Mouse (Mus musculus) hindbrain, embryonic 10.5 days (tissue): ENCODE measurements around the gene Wwox. TPM values are rescaled to one million over a fixed set of nuclear protein-coding genes. Genes with fewer than 3 reads are reported as not detected.

ENCODE experiments used
- DNase-seq: peaks from one replicate; pipeline ENCODE4 v3.0.0-alpha.2; 2017; ENCODE audit warnings: low spot score
- H3K27ac ChIP-seq: fragments of 300-500 bp; sonication (generic); 2 replicates; pipeline ENCODE4 v1.5.1; 2016; ENCODE audit warnings: mild to moderate bottlenecking, moderate library complexity
- H3K27me3 ChIP-seq: fragments of 300-500 bp; sonication (generic); 2 replicates; pipeline ENCODE4 v1.6.1; 2016; ENCODE audit warnings: mild to moderate bottlenecking; ENCODE audit not compliant: poor library complexity, insufficient read depth, severe bottlenecking
- H3K36me3 ChIP-seq: fragments of 300-500 bp; sonication (generic); 2 replicates; pipeline ENCODE4 v1.6.1; 2016; ENCODE audit warnings: mild to moderate bottlenecking, moderate library complexity
- H3K4me1 ChIP-seq: fragments of 300-500 bp; sonication (generic); replicated peaks from 2 replicates; pipeline ENCODE4 v1.6.1; 2016; ENCODE audit warnings: mild to moderate bottlenecking
- H3K4me3 ChIP-seq: fragments of 300-500 bp; sonication (generic); 2 replicates; pipeline ENCODE4 v1.5.1; 2016; ENCODE audit warnings: mild to moderate bottlenecking, moderate library complexity
- H3K9me3 ChIP-seq: fragments of 300-500 bp; sonication (generic); 2 replicates; pipeline ENCODE4 v1.6.1; 2016; ENCODE audit warnings: mild to moderate bottlenecking, moderate library complexity
- WGBS: fragments of 180-500 bp; shearing (Covaris S2); methylation state at CpG from one replicate; pipeline ENCODE4 v1.1.7; 2016; 5-methylcytosine and 5-hydroxymethylcytosine counted together
- polyA plus RNA-seq: library from polyadenylated mRNA; unstranded; fragments of >200 nt; fragmentation: Nextera tagmentation; extraction: Ambion mirVana; gene quantifications from 2 replicates; pipeline ENCODE4 v1.2.1, GENCODE M21; 2016

Wwox gene
- polyA plus RNA-seq, 1 experiment from 2014 or later: 12.5 TPM

DNA sequence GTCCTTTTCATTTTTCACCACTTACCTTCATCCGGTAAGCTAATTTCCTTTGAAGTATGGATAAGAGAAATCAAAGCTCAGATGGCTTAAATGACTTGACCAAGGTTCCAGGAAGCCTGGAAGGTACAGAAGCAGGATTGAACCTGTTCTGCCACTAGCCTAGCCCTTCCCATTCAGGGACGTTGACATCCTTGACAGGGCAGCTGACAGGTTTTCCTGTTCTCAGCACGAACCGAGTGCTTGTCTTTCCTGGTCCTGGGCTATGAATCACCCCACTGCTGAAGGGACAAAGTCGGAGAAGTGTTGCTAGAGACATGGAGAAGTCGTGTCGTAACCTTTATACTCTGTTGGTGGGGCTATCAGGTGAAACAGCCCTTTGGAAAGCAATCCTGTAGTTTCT, 190.3 kb downstream of the Wwox start:
- no peak for DNase-seq
- WGBS: 86% methylated on average over 7 of the region's 7 CpGs
- no peaks in the 10 kb centered on the region for H3K27me3 ChIP-seq

DNA sequence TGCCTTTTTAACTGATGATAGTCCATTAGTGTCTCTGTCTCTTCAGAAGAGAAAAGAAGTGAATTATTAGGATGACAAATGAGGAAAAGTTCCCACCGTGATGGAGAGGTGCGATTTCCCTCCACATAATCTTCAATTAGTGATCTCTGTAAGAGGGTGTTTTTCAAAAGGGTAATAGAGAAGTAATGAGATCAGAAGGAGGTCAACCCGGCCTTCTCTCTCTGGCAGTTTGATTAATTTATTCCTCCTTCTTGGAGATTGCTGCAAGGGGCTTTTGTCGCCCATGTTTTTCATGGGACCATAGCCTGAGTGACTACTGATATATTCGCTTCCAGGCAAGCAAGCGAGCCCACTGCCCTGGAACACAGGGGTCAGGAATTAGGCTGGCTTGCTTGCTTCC, 191.6 kb downstream of the Wwox start:
- Histone ChIP-seq H3K4me1 (peaks cover 18% of the 10 kb centered on the region), H3K27me3 (no peaks in the 10 kb centered on the region), H3K4me3 (no peak overlapping the region), H3K36me3 (no peaks in the 10 kb centered on the region), H3K9me3 (no peaks in the 10 kb centered on the region), H3K27ac (no peak overlapping the region)
- no peak for DNase-seq
- 58% methylated on average over 6 of the region's 6 CpGs for WGBS

More for the DNA sequence above, 190.3 kb downstream of the Wwox start:
- Histone ChIP-seq H3K36me3 (no peaks in the 10 kb centered on the region), H3K9me3 (no peaks in the 10 kb centered on the region), H3K4me3 (no peak overlapping the region), H3K27ac (no peak overlapping the region), H3K4me1 (peaks cover 15% of the 10 kb centered on the region)

DNA sequence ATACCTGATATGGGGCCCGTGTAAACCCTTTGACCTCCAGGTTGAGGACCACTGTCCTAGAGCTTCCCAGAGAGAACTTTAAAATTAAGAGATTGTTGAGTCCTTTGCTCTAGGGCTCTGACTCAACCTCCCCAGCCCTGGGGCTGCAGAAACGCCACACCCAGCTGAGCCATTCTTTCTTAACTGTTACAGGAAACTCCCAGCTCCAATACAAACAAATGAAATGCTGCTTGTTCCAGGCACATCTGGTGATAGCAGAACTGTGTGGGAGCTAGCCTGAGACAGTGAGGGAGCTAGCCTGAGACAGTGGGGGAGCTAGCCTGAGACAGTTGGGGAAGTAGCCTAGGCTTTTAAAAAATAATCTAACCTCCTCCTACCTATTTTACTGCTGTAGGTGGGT, 194.7 kb downstream of the Wwox start:
- Histone ChIP-seq H3K4me1 (peaks cover 18% of the 10 kb centered on the region), H3K9me3 (no peaks in the 10 kb centered on the region), H3K27ac (no peak overlapping the region), H3K27me3 (no peaks in the 10 kb centered on the region), H3K36me3 (no peaks in the 10 kb centered on the region), H3K4me3 (no peak overlapping the region)
- no peak for DNase-seq
- WGBS: 84% methylated on average over 2 of the region's 2 CpGs

DNA sequence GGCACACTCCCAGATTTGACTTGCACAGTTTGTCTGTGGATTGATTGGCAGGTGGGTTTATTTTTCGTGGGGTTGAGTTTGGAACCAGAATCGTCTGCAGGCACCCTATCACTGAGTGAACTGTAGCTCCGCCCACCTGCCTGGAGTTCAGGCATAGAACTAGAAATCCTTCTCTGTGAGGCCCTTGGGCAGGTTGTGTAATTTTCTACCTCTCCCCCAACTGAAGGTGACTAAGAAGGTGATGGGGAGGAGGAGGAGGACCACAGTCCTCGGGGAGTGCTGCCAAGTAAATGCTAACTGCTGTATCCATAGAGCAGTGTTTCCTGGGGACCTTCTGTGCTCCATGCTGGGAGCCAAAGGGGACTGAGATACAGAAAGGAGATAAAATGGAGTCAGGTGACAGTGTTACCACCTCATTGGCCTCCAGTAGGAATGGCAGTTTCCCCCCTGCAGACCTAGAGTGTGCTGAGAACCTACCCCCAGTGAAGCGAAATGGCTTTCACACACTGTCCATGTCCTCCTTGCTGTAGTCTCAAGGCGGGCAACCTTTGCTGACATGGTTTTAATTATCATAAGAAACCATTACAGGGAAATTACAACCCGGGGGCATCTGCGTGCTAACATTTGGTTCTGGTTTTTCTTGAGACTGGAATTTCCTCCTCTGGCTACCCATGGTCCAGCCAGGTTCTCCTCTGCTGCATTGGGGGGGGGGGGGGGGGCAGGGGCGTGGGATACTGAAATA, 195.4 kb downstream of the Wwox start:
- Histone ChIP-seq H3K36me3 (no peaks in the 10 kb centered on the region), H3K9me3 (no peaks in the 10 kb centered on the region), H3K27me3 (no peaks in the 10 kb centered on the region), H3K4me1 (peaks cover 18% of the 10 kb centered on the region), H3K4me3 (no peak overlapping the region), H3K27ac (no peak overlapping the region)
- peak; percentile 12 for DNase-seq
- 59% methylated on average over 9 of the region's 9 CpGs for WGBS

DNA sequence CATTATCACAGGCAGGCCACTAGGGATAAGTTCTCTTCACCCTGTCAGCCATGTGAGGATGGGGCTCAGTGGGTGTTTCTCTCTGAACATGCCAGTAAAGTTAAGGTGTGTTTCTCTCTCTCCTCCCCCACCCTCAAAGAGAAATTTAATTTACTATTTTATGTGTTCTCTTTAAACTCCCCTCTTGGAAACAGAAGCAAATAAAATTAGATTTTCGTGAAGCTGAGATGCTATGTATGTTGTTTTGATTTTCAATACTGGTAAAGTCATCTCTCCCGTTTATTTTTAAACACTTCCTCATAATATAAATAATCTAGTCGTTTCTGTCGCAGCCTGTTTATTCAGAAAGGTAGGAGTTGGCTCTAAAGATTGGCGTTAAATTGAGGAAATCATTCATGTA, 196.9 kb downstream of the Wwox start:
- no peak overlapping the region for H3K27ac ChIP-seq
- no peak overlapping the region for H3K4me3 ChIP-seq
- H3K36me3 ChIP-seq: no peaks in the 10 kb centered on the region
- no peaks in the 10 kb centered on the region for H3K27me3 ChIP-seq
- no peaks in the 10 kb centered on the region for H3K9me3 ChIP-seq
- H3K4me1 ChIP-seq: peaks cover 10% of the 10 kb centered on the region
- no peak for DNase-seq
- WGBS: 88% methylated on average over 5 of the region's 5 CpGs

DNA sequence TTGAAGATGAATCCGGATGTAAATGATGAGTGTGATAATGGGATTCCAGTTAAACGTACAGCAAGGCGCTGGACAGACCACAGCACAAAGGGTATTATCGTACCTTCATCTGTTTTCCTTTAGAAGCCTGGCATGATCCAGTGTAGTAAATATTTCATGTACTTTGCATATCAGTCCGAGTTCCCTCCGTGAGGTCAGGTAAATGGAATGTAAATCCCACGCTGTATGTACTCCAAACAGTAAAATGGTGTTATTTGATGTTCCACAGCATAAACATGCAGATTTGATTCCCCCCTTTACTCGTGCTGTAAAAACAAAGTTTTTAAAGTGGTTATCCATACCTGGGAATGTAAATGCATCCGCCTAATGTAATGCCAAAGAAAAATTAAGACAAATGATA, 202.4 kb downstream of the Wwox start:
- no peaks in the 10 kb centered on the region for H3K4me1 ChIP-seq
- no peak overlapping the region for H3K27ac ChIP-seq
- no peaks in the 10 kb centered on the region for H3K27me3 ChIP-seq
- no peak for DNase-seq
- H3K4me3 ChIP-seq: no peak overlapping the region
- no peaks in the 10 kb centered on the region for H3K9me3 ChIP-seq
- WGBS: 90% methylated on average over 9 of the region's 9 CpGs
- H3K36me3 ChIP-seq: no peaks in the 10 kb centered on the region

DNA sequence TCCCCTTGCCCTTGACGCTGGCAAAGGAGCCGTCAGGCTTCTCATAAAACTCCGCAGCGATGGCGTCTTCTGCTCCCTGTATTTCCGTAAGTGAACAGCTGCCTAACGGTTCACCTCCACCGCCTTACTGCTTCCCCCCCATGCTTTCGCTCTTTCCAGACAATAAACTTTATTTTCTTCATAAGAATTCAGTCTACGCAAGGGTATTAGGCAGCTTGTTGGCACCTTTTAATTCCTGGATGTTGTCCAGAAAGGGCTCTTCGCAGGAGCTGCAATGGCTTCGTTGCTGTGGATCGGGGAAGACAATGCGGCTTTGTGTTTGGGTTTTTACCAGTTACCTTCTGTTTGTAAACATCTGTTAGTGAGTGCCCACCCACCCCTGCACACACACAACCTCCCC, 211.3 kb downstream of the Wwox start:
- WGBS: 92% methylated on average over 14 of the region's 14 CpGs
- Histone ChIP-seq H3K4me1 (no peaks in the 10 kb centered on the region), H3K4me3 (no peak overlapping the region), H3K36me3 (no peaks in the 10 kb centered on the region), H3K27ac (no peak overlapping the region), H3K9me3 (no peaks in the 10 kb centered on the region), H3K27me3 (no peaks in the 10 kb centered on the region)
- no peak for DNase-seq

DNA sequence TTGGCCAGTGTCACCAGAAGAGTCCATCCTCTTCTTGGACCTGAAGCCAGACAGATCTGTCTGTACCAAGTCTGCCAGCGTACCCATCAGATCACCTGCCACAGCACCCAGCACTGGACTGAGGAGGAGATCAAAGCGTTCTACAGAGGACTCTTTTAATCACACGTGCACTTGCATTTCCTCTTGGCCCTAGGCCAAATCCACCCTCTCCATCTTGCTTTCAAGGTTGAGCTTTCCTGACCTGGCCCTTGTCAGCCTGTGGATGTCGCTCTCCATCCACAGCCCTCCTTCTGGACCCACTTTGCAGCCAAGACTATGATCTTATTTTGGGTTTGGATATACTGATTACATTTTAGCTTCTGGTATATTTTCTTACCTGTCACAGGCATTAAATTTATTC, 218.3 kb downstream of the Wwox start:
- DNase-seq: no peak
- Histone ChIP-seq H3K4me1 (no peaks in the 10 kb centered on the region), H3K36me3 (no peaks in the 10 kb centered on the region), H3K9me3 (no peaks in the 10 kb centered on the region), H3K27me3 (no peaks in the 10 kb centered on the region), H3K4me3 (no peak overlapping the region), H3K27ac (no peak overlapping the region)
- 89% methylated on average over 4 of the region's 4 CpGs for WGBS

DNA sequence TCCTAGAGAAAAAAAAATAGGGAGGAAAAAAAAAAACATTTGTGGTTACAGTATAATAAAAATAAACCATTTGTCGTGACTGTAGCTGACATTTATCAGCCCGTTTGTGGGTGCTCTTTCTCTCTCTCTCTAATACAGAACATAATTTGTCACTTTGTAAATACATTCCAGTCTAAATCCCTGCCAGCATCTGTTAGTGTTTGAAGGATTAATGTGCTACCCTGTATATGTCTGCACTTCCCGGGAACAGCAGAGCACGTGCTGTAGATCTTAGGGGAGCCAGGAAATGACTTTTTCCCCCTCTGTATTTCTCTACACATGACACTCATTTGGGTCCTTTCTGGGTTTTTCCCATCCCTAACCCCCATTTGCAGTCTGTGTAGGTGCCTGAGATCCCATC, 219.0 kb downstream of the Wwox start:
- no peak overlapping the region for H3K27ac ChIP-seq
- H3K9me3 ChIP-seq: no peaks in the 10 kb centered on the region
- H3K4me1 ChIP-seq: no peaks in the 10 kb centered on the region
- WGBS: 84% methylated on average over 4 of the region's 4 CpGs
- DNase-seq: no peak
- H3K36me3 ChIP-seq: no peaks in the 10 kb centered on the region
- no peaks in the 10 kb centered on the region for H3K27me3 ChIP-seq
- H3K4me3 ChIP-seq: no peak overlapping the region

DNA sequence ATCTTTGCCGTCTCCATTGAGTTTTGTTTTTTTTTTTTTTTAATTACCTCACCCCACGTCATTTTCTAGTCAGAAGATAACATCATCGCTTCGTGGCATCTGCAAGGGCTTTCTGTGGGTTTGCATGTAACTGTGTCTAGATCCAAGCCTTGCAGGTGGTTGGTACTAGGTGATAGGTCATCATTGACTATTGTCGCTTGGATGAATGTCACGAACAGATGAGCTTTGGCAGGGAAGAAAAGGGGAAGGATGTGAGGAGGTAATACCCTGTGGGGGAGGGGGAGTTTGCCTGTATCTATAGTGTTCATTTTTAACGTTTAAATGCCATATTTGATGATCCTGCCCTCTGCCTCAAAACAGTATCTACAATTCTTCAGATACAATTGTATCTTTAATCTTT, 223.6 kb downstream of the Wwox start:
- peaks cover 4% of the 10 kb centered on the region; the same call in 1 of the 2 replicates for H3K4me1 ChIP-seq
- no peaks in the 10 kb centered on the region for H3K36me3 ChIP-seq
- no peak overlapping the region for H3K27ac ChIP-seq
- no peaks in the 10 kb centered on the region for H3K9me3 ChIP-seq
- no peak overlapping the region for H3K4me3 ChIP-seq
- no peak for DNase-seq
- 84% methylated on average over 7 of the region's 7 CpGs for WGBS
- H3K27me3 ChIP-seq: no peaks in the 10 kb centered on the region

DNA sequence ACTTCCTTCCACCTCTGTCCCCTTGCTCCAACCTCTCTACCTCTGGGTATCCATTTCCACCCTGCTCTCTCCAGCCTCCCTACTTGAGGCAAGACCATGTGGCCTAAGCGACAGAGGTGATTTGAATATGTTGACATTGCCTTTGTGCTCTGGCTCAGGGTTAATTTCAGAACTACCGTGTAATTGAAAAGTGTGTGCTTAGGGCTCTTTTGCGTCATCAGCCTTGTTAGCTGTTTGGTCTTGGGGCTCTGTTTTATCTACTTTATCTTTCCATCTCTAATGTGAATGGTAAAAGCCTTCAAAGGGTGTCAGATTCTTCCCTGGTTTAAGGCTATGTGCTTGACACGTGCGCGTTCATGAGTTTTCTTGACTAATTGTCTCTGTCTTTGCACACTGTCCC, 226.1 kb downstream of the Wwox start:
- H3K4me1 ChIP-seq: peaks cover 4% of the 10 kb centered on the region; the same call in 1 of the 2 replicates
- H3K27ac ChIP-seq: no peak overlapping the region
- H3K4me3 ChIP-seq: no peak overlapping the region
- DNase-seq: no peak
- H3K9me3 ChIP-seq: no peaks in the 10 kb centered on the region
- WGBS: 58% methylated on average over 6 of the region's 6 CpGs
- H3K27me3 ChIP-seq: no peaks in the 10 kb centered on the region
- H3K36me3 ChIP-seq: no peaks in the 10 kb centered on the region

DNA sequence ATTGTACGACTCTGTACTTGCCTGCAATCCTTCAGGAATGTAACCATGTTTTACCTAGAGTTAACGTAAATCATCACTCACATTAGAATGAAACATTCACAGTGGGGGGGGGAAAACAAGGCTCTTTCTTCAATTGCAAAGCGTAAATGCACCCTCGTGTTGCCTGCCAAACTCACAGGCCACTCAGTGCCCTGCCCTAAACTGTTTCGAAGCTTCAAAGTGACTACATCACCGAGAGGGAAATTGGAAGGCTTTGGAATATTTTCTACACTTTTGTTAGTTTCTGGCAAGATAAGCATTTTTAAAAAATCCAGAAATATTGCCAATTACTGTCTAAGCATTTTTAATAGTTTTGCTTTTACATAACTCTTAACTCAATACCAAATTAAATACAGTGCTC, 231.3 kb downstream of the Wwox start:
- Histone ChIP-seq H3K27ac (no peak overlapping the region), H3K4me1 (no peaks in the 10 kb centered on the region), H3K27me3 (no peaks in the 10 kb centered on the region), H3K36me3 (no peaks in the 10 kb centered on the region), H3K9me3 (no peaks in the 10 kb centered on the region), H3K4me3 (no peak overlapping the region)
- 83% methylated on average over 6 of the region's 6 CpGs for WGBS
- no peak for DNase-seq

DNA sequence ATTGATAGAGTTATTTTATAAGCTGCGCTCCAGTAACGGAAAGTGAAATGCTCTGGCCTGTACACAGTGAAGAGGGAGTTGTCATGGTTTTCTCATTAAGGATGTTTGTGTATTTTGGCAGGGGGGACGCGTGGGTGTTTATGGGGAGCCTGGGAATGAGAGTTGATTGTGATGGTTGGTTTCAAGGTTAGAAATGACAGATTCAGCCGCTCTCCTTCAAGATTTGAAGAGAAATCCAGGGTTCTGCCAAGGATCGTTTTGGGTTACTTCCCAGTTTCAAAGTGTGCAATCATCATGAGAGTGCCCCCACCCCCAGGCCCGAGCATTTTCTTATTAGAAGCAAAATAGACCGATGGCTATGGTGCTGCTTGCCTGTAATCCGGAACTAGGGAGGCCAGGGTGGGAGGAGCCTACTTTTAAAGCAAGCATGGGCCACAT, 231.8 kb downstream of the Wwox start:
- H3K4me1 ChIP-seq: no peaks in the 10 kb centered on the region
- WGBS: 86% methylated on average over 9 of the region's 9 CpGs
- no peak overlapping the region for H3K4me3 ChIP-seq
- DNase-seq: no peak
- H3K36me3 ChIP-seq: no peaks in the 10 kb centered on the region
- H3K9me3 ChIP-seq: no peaks in the 10 kb centered on the region
- H3K27me3 ChIP-seq: no peaks in the 10 kb centered on the region
- no peak overlapping the region for H3K27ac ChIP-seq

DNA sequence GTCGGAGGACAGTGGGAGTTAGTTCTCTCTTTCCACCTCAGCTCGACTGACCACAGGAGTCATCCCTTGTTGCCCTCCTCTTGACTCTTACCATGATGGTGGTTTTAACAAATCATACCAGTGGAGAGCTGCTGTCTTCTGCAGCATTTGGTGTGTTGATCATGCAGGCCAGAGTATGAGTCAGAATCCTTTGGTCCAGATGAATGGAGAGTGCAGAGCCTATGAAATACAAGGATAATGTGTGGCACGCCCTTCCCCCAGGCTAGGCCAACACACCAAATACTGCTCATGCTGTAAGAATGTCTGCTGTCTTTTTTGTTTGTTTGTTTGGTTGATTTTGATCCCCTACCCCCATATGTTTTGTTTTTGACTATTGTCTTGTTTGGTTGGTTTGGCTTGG, 234.0 kb downstream of the Wwox start:
- H3K36me3 ChIP-seq: no peaks in the 10 kb centered on the region
- H3K9me3 ChIP-seq: no peaks in the 10 kb centered on the region
- no peak overlapping the region for H3K27ac ChIP-seq
- WGBS: 94% methylated on average over 3 of the region's 3 CpGs
- H3K4me1 ChIP-seq: peaks cover 7% of the 10 kb centered on the region
- no peak for DNase-seq
- H3K4me3 ChIP-seq: no peak overlapping the region
- no peaks in the 10 kb centered on the region for H3K27me3 ChIP-seq
